Mouse (Mus musculus) small intestine, adult 2 months (tissue): ENCODE data around the gene Clpx. TPM values are rescaled to one million over a fixed set of nuclear protein-coding genes. Genes with fewer than 3 reads are reported as not detected.

Experiments used
- H3K27ac ChIP-seq: fragments of 200-500 bp; 2 replicates; pipeline ENCODE4 v1.5.1; 2012; ENCODE audit warnings: low read depth, low read length, control low read depth, inconsistent platforms; ENCODE audit not compliant: insufficient read depth
- H3K27me3 ChIP-seq: fragments of 200-500 bp; 2 replicates; pipeline ENCODE4 v1.6.1; 2012; ENCODE audit warnings: mild to moderate bottlenecking, moderate library complexity, low read length, inconsistent platforms; ENCODE audit not compliant: control insufficient read depth, insufficient read depth
- H3K36me3 ChIP-seq: fragments of 200-500 bp; 2 replicates; pipeline ENCODE4 v1.6.1; 2012; ENCODE audit warnings: mild to moderate bottlenecking, low read length, control low read depth, inconsistent platforms; ENCODE audit not compliant: control insufficient read depth, insufficient read depth
- H3K4me1 ChIP-seq: fragments of 200-500 bp; 2 replicates; pipeline ENCODE4 v1.6.1; 2012; ENCODE audit warnings: low read length, inconsistent platforms, mixed read lengths; ENCODE audit not compliant: control insufficient read depth, insufficient read depth, insufficient read length
- H3K4me3 ChIP-seq: fragments of 200-500 bp; 2 replicates; pipeline ENCODE4 v1.5.1; 2012; ENCODE audit warnings: low read depth, mild to moderate bottlenecking, control low read depth, inconsistent platforms, low read length, moderate library complexity
- CTCF ChIP-seq: fragments of 200-500 bp; IDR thresholded peaks from 2 replicates; pipeline ENCODE4 v1.5.1; 2012; ENCODE audit warnings: low read depth, mild to moderate bottlenecking, control low read depth, inconsistent platforms, low read length, moderate library complexity, mixed read lengths; ENCODE audit not compliant: insufficient replicate concordance, insufficient read length; ENCODE audit errors: extremely low read depth
- POLR2A ChIP-seq: fragments of 200-500 bp; IDR thresholded peaks from 2 replicates; pipeline ENCODE4 v1.6.1; 2012; ENCODE audit warnings: low read depth, mild to moderate bottlenecking, control low read depth, inconsistent platforms, low read length, moderate library complexity
- WGBS: fragments of 180-500 bp; shearing (Covaris S2); methylation state at CpG from one replicate; pipeline ENCODE4 v1.1.7; 2018; 5-methylcytosine and 5-hydroxymethylcytosine counted together
- polyA plus RNA-seq: library from polyadenylated mRNA; depleted of rRNA; stranded (reverse); fragments of >200 nt; gene quantifications from 2 replicates; pipeline ENCODE4 v1.2.3, GENCODE M21; 2012; rRNA removed

Gene Clpx
- polyA plus RNA-seq, 1 experiment: 7.5 TPM

- WGBS: 87% methylated on average over 7 of the region's 7 CpGs
- no peak overlapping the region for H3K27ac ChIP-seq
- H3K4me1 ChIP-seq: no peaks in the 10 kb centered on the region
- H3K27me3 ChIP-seq: no peaks in the 10 kb centered on the region
- H3K4me3 ChIP-seq: no peak overlapping the region
- H3K36me3 ChIP-seq: peaks cover 2% of the 10 kb centered on the region; the same call in 1 of the 2 replicates
- no peak for TF ChIP-seq POLR2A
- no peak for TF ChIP-seq CTCF
Measured at GRCm38 (mm10) chr9:65365721-65366120, 71.7 kb downstream of the Clpx start.

GRCm38 (mm10) chr9:65371756-65372155 is 77.7 kb downstream of the Clpx start:
- 91% methylated on average over 24 of the region's 24 CpGs for WGBS
- Histone ChIP-seq H3K27ac (no peak overlapping the region), H3K4me1 (no peaks in the 10 kb centered on the region), H3K36me3 (peaks cover 2% of the 10 kb centered on the region; the same call in 1 of the 2 replicates), H3K27me3 (no peaks in the 10 kb centered on the region), H3K4me3 (no peak overlapping the region)
- no peak for TF ChIP-seq POLR2A
- no peak for TF ChIP-seq CTCF

- WGBS: 61% methylated on average over 4 of the region's 4 CpGs
- Histone ChIP-seq H3K36me3 (peaks cover 2% of the 10 kb centered on the region; the same call in 1 of the 2 replicates), H3K27ac (no peak overlapping the region), H3K4me3 (no peak overlapping the region), H3K27me3 (no peaks in the 10 kb centered on the region), H3K4me1 (no peaks in the 10 kb centered on the region)
- TF ChIP-seq CTCF: no peak
- TF ChIP-seq POLR2A: no peak
Measured at GRCm38 (mm10) chr9:65372449-65372848, 78.4 kb downstream of the Clpx start.

GRCm38 (mm10) chr9:65374468-65375162 is 80.6 kb downstream of the Clpx start:
- H3K27ac ChIP-seq: no peak overlapping the region
- H3K4me3 ChIP-seq: no peak overlapping the region
- H3K27me3 ChIP-seq: no peaks in the 10 kb centered on the region
- H3K36me3 ChIP-seq: no peaks in the 10 kb centered on the region
- no peak for TF ChIP-seq CTCF
- TF ChIP-seq POLR2A: no peak
- no peaks in the 10 kb centered on the region for H3K4me1 ChIP-seq
- WGBS: 88% methylated on average over 5 of the region's 5 CpGs

GRCm38 (mm10) chr9:65375163-65375934 is 81.3 kb downstream of the Clpx start:
- Histone ChIP-seq H3K27ac (no peak overlapping the region), H3K27me3 (no peaks in the 10 kb centered on the region), H3K4me1 (no peaks in the 10 kb centered on the region), H3K36me3 (no peaks in the 10 kb centered on the region), H3K4me3 (no peak overlapping the region)
- WGBS: 93% methylated on average over 9 of the region's 9 CpGs
- TF ChIP-seq CTCF: no peak
- no peak for TF ChIP-seq POLR2A

Other genes starting within 250 kb of the Clpx start
- gene Igdcc4, start 192.8 kb upstream of the Clpx start, polyA plus RNA-seq: 1.8 and 2.3 TPM in 2 replicates
- gene Igdcc3, start 153.1 kb upstream of the Clpx start, polyA plus RNA-seq: 0.06 TPM in 1 of 2 replicates, not detected in the other
- 10.0 and 16.3 TPM in 2 replicates for gene Parp16, start 98.9 kb upstream of the Clpx start, polyA plus RNA-seq
- 1.4 and 1.7 TPM in 2 replicates for gene Cilp, start 29.1 kb upstream of the Clpx start, polyA plus RNA-seq
- gene Pdcd7, start 51.8 kb downstream of the Clpx start, polyA plus RNA-seq: 9.2 and 12.9 TPM in 2 replicates
- 0.43 and 0.51 TPM in 2 replicates for gene Ubap1l, start 66.8 kb downstream of the Clpx start, polyA plus RNA-seq
- gene Kbtbd13, start 97.4 kb downstream of the Clpx start, polyA plus RNA-seq: 0.20 and 0.57 TPM in 2 replicates
- 1.4 and 2.3 TPM in 2 replicates for gene Rasl12, start 104.2 kb downstream of the Clpx start, polyA plus RNA-seq
- gene Slc51b, start 128.7 kb downstream of the Clpx start, polyA plus RNA-seq: 6.6 and 13.6 TPM in 2 replicates
- 2.6 and 5.8 TPM in 2 replicates for gene Mtfmt, start 141.5 kb downstream of the Clpx start, polyA plus RNA-seq
- 4.5 and 9.7 TPM in 2 replicates for gene Spg21, start 166.7 kb downstream of the Clpx start, polyA plus RNA-seq
- gene Ankdd1a, start 225.9 kb downstream of the Clpx start, polyA plus RNA-seq: not detected in 2 replicates